Mouse (Mus musculus): ENCODE measurements around the gene Gdi1. TPM values are rescaled to one million over a fixed set of nuclear protein-coding genes. Genes with fewer than 3 reads are reported as not detected.

Gdi1 gene
- 114 and 163 TPM in 2 replicates for polyA plus RNA-seq (2012; rRNA removed)

GRCm38 (mm10) chrX:74304867-74305700 is at the start of gene Gdi1:
Gdi1 (plus strand) TSS chrX:74304998.

GRCm38 (mm10) chrX:74270062-74270901 is 34.5 kb upstream of the Gdi1 start, which contains the start of gene Rpl10:
Rpl10 (plus strand) TSS chrX:74270812.

GRCm38 (mm10) chrX:74281732-74282394 is 22.9 kb upstream of the Gdi1 start, which contains the start of the genes Taz and Dnase1l1:
Taz (plus strand) TSS chrX:74281912.
Dnase1l1 (minus strand) TSS chrX:74282337.

GRCm38 (mm10) chrX:74296538-74297448 is 8.0 kb upstream of the Gdi1 start, which contains the start of gene Atp6ap1:
Atp6ap1 (plus strand) TSS chrX:74297097.

GRCm38 (mm10) chrX:74312540-74313464 is 8.0 kb downstream of the Gdi1 start, which contains the start of gene Fam50a:
Fam50a (plus strand) TSS chrX:74313033.

GRCm38 (mm10) chrX:74328725-74329161 is 23.9 kb downstream of the Gdi1 start, which contains the start of gene Plxna3:
Plxna3 (plus strand) TSS chrX:74329066.

GRCm38 (mm10) chrX:74353467-74353770 is 48.6 kb downstream of the Gdi1 start, which contains the start of gene Lage3:
Lage3 (minus strand) TSS chrX:74353618.

Other genes starting within 250 kb of the Gdi1 start
- not detected in 2 replicates for gene Opn1mw, start 177.5 kb upstream of the Gdi1 start, polyA plus RNA-seq (2012; rRNA removed)
- gene Mecp2, start 169.6 kb upstream of the Gdi1 start, polyA plus RNA-seq (2012; rRNA removed), result 3.2 and 3.9 TPM in 2 replicates
- gene Tex28, start 137.2 kb upstream of the Gdi1 start, polyA plus RNA-seq (2012; rRNA removed), result not detected in 2 replicates
- not detected in 2 replicates for gene Tktl1, start 127.7 kb upstream of the Gdi1 start, polyA plus RNA-seq (2012; rRNA removed)
- gene Flna, start 55.2 kb upstream of the Gdi1 start, polyA plus RNA-seq (2012; rRNA removed), result 78.2 and 95.5 TPM in 2 replicates
- 21.0 and 25.4 TPM in 2 replicates for gene Emd, start 50.3 kb upstream of the Gdi1 start, polyA plus RNA-seq (2012; rRNA removed)
- gene Rpl10, start 34.2 kb upstream of the Gdi1 start, polyA plus RNA-seq (2012; rRNA removed), result 1,323 and 1,359 TPM in 2 replicates
- gene Taz, start 23.1 kb upstream of the Gdi1 start, polyA plus RNA-seq (2012; rRNA removed), result 27.9 and 31.7 TPM in 2 replicates
- gene Dnase1l1, start 22.7 kb upstream of the Gdi1 start, polyA plus RNA-seq (2012; rRNA removed), result 12.3 and 12.4 TPM in 2 replicates
- gene Atp6ap1, start 7.9 kb upstream of the Gdi1 start, polyA plus RNA-seq (2012; rRNA removed), result 78.4 and 81.0 TPM in 2 replicates
- 17.1 and 18.8 TPM in 2 replicates for gene Fam50a, start 8.0 kb downstream of the Gdi1 start, polyA plus RNA-seq (2012; rRNA removed)
- 2.4 and 3.7 TPM in 2 replicates for gene Plxna3, start 24.1 kb downstream of the Gdi1 start, polyA plus RNA-seq (2012; rRNA removed)
- gene Lage3, start 48.6 kb downstream of the Gdi1 start, polyA plus RNA-seq (2012; rRNA removed), result 42.7 and 52.1 TPM in 2 replicates
- gene Ubl4a, start 68.2 kb downstream of the Gdi1 start, polyA plus RNA-seq (2012; rRNA removed), result 19.6 and 21.6 TPM in 2 replicates
- gene Slc10a3, start 68.4 kb downstream of the Gdi1 start, polyA plus RNA-seq (2012; rRNA removed), result 4.5 and 4.9 TPM in 2 replicates
- gene Fam3a, start 88.3 kb downstream of the Gdi1 start, polyA plus RNA-seq (2012; rRNA removed), result 13.7 and 15.3 TPM in 2 replicates
- 18.2 and 19.2 TPM in 2 replicates for gene Ikbkg, start 88.3 kb downstream of the Gdi1 start, polyA plus RNA-seq (2012; rRNA removed)
- 23.5 and 26.4 TPM in 2 replicates for gene G6pdx, start 124.2 kb downstream of the Gdi1 start, polyA plus RNA-seq (2012; rRNA removed)
- not detected in 2 replicates for gene Gm6880, start 176.4 kb downstream of the Gdi1 start, polyA plus RNA-seq (2012; rRNA removed)